Mouse (Mus musculus) naive thymus-derived CD4-positive, alpha-beta T cell, adult 2 months (primary cell): Measurements from ENCODE around the gene Sh3bp4.

Experiments used
- DNase-seq: peaks from one replicate; pipeline ENCODE4 v3.0.0-alpha.2; 2011; ENCODE audit warnings: low read depth

The Sh3bp4 gene

DNA sequence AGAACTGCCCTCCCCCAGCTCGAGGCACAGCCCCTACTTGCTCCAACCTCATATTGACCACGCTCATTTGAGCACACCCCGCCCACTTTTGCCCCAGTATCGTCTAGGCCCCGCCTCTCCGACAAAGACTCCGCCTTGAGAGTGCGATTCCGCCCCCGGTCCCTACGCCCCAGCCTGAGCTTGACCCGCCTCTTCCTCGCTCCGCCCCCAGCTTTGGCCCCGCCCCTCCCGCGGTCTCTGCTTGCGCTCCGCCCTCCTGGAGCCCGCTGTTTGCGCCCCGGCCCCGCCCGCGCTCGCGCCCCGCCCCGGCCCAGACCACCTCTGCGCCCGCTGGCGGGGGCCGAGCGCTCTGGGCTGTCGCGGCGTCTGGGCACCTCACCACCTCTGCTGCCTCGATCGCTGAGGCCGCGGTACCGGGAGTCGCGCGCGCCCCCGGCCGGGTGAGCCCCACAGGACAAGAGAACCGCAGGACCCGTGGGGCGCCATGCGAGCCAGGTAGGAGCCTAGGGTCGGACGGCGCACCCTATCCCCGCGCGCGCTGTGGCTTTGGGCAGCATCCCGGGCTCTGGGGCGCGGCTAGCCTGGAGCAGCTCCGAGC is at the start of gene Sh3bp4:
Sh3bp4 (plus strand) TSS at position 313 of the 598 bp plus-strand sequence.
- DNase-seq: peak; percentile 96

DNA sequence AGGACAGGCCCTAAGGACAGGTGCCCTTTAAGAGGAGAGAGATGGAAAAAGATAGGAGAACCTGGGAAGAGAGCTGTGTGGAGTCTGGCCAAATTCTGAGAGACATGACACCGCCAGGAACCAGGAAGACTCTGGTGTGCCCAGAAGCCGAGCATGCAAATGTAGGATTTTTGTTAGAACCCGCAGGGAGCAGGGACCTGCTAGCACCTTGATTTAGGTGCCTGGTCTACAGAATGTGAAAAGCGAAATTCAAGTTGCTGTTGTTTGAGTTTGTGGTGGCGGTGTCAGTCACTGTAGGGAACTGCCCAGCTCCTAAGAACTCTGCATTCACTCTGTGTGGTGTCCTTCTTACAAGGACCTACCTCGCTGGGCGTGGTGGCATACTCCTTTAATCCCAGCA is 47.2 kb upstream of the Sh3bp4 start:
- no peak for DNase-seq

DNA sequence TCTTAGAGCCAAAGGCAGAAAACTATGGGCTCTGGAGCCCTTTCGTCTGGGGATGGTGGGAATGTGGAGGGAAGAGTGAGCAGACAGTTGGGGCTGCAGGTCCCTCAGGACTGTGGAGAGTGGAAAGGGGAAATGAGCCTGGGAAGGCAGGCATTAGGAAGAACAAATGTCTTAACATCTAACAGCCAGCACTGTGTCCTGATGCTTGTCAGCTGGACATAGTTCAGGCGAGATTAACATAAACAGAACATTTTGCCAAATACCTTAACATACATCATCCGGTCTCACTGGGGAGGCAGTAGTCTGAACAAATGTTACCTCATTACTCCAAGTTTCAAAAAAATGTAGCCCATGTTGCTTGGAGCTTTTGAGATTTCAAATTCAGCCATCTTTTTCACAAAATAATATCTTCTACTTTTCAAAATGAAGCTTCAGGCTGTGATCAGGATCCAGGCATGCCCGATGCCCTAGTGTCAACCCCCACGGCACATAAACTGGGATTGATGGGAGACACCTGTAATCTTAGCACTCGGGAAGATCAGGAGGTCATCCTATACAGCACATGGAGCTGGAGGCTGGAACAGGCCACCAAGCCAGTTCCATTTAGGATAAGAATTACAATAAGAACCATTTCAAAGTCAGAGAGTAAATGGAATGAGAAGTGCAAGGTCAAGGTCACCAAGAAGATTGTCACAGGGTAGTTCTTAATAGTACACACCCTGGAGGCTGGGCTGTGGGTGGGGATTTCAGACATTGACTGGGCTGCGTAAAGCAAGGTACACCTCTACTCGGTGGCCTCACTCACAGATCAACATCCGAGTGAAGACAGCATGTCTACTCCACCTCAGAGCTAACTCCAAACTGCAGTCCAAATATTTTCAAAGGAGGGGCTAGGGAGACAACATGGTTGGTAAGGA is 45.3 kb upstream of the Sh3bp4 start:
- DNase-seq: no peak

DNA sequence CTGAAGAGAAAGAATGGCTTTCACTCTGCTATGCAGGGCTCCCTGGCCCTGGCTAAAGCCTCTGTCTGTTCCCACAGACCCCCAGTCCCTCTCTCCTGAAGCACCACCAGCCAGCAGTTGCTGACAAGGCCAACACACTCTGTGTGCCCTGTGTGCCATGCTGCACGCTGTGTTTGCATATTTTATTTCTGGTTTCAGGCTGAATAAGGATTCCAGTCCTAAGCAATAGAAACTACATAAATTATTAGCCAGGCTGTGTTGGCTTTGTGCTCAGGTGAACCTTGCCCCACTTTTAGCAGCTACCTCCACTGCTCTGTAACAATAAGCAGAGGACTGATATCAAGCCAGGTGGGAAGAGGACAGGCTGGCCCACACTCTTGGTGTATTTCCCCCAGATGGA is 44.2 kb upstream of the Sh3bp4 start:
- no peak for DNase-seq

DNA sequence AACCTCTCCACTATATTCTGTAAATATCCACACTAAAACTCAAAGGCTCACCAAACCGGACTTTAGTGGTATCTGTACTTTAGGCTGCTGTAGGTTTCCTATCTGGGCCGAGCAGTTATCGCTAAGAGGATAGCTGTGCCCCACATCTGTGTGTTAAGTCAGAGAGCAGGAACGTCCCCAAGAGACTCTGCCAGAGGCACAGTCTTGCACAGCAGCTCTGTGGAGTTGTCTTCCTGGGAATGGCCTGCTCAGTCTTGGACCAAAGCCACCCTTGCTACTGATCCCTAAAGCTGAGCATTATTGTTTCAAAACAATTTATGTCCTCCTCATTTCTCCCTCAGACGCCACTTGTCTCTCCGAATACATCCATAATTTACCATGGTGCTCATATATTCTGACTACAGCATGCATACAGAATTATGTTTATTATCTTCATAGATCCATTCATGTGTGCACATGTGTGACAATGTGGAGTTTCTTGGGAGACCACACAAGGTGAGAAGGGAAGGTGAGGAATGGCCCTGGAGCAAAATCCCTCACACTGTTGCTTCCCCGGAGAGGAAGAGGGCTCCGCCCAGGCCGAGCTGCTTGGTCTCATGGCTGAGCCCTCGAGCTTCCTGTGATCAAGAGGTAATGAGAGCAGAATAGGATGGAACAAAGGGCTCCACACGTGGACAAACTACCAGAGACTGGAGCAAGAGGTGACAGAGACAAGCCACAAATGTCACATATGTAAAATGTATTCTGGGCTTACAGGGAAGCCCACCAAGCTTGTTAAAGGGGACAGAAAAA is 40.9 kb upstream of the Sh3bp4 start:
- DNase-seq: no peak

DNA sequence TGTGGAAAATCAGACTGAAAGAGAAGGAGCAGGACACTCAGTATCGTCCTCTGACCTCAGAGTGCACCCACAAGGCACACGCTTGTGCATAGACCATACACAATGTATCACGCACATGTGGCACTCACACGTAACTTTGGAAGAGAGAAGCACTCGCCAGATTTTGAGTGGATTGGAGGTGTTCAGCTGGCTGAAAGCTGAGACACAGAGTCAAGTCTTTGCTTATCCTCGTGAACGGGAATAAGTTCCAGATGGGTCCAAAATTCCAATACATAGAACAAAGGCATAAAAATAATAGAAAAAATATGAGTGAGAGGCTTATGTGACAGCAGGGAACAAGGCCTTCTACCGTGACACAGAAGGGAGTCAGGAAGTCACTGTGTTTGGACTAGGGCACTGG is 36.6 kb upstream of the Sh3bp4 start:
- no peak for DNase-seq

DNA sequence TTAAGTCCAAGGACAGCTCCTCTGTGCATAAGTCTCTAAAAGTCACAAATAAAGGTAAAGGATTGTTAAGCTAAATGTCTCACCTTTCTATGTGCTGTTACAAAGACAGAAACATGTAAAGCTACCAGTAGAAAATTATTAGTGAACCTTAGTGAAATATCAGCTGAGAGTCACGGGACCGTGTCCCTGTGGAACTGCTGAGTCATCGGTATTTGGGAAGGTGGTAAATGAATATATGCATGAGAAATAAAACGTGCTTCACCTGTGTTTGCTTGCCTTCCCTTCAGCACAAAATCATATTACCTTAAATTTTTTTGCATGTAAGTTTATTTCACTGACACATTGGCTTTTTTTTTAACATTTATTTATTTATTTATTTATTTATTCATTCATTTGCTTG is 36.2 kb upstream of the Sh3bp4 start:
- no peak for DNase-seq

DNA sequence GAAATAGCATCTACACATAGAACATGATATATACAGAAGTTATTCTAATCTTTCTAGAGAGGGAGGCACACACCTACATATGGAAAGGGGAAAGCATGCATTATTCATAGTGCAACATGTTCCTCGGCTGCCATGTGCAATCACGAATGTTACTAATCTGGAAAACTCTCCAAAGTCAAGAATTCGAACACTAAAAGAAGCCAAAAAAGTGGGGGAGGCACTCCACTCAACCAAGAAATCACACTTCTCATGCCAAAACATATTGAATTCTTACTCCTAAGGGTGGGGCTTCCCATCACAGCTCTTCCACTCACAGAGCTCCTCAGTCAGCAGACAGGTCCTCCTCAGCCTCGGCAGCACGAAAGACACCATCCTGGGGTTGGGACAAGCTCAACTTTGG is 35.1 kb upstream of the Sh3bp4 start:
- no peak for DNase-seq

DNA sequence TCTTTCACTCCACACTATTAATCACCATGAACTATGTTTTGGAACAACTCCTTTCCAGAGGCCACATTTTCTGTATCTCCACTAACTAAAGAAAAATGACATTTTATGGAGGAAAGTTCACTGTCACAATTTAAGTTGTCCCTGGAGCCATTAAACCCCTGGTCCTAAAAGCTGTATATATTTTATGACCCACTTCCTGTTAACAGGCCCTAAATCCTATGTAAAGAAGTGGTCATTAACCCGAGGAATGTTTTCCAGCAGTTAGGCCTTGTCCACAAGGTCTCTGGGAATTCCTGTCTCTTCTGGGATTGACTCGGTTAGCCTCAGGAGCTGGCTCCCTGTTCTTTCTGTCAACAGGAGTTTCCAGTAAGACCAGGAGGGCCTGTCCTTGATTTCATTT is 30.4 kb upstream of the Sh3bp4 start:
- DNase-seq: no peak

DNA sequence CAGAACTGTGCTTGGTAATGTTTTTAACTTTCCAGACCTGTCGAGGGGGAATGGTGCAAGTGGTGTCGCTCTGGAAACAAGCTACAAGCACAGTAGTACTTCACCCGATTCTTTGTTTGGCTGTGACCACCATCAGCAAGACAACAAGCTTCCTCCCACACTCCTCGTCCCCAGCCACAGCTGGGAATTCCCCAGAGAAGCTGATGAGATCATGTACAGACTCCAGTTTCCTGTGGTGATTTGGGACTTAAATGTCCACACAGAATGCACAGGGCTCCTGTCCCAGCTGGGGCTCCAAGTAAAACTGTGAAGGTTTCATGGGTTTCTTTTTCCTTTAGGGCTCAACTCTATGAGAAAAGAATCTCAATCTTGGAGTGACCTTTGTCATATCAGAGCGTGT is 28.9 kb upstream of the Sh3bp4 start:
- no peak for DNase-seq

DNA sequence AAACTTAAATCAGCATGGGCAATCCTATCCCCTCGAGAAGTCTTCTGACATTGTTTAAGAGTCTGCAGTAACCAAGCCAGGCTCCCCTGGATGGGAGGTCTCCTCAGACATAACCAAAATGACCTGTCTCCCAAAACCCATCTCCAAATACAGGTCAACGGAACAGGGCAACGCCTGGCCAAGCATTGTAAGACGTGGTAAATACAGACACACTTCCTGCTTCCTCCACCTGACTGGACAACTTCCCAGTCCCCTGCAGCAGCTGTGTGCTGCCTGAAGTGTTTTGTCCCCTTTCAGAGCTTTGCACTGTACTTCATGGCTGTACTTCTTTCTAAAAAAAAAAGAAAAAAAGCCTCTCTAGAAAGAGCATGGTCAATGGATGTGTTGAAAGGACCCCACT is 28.1 kb upstream of the Sh3bp4 start:
- no peak for DNase-seq

DNA sequence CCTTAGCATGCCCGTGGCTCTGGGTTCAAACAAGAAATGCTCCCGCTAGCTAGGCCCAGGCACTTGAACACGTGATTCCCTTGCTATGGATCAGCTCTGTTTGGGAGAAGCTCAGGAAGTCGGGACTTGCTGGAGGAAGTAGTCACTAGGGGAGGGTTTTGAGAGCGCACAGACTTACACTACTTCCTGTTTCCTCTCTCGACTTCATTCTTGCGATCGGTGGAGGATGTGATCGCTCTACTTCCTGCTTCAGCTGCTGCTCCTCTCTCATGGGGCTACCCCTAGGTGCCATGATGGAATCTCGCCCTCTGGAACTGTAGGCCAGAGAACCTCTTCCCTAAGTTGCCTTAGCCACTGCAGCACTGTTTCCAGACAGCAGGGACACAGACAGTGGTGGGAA is 27.3 kb upstream of the Sh3bp4 start:
- no peak for DNase-seq

DNA sequence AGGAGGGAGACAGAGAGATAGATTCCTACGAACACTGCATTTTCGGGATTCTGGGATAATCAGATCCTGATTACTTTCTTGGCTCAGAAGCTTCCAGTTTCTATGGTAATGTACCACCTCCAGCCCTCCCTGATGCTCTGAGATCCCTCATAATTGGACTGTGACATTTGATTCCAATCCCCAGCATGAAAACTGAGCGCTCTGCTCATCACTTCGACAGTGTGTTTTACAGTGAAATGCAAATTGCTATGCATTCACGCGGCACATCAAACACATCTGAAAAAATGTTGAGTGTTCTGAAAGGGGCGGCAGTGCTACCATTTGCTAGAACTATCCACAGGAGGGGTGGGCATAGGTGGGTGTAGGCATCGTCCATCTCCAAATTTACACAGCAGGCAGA is 24.8 kb upstream of the Sh3bp4 start:
- no peak for DNase-seq

DNA sequence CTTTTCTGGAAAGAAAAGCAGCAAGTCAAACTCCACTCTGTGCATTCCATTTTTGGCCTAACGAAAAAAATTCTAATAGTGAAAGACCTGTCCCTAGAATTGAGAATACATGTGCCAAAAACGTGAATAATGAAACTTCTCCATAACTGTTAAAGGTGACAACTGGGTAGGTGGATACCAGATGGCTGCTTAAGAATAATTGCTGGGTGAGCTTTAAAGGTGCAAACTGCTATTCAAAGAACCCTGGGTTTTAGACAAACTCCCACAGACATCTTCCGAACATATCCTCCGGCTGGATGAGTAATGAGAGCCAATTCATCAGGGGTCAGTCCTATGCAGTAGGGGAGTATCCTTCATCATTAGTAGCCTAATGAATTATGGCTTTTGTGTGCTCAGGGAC is 20.7 kb upstream of the Sh3bp4 start:
- no peak for DNase-seq

DNA sequence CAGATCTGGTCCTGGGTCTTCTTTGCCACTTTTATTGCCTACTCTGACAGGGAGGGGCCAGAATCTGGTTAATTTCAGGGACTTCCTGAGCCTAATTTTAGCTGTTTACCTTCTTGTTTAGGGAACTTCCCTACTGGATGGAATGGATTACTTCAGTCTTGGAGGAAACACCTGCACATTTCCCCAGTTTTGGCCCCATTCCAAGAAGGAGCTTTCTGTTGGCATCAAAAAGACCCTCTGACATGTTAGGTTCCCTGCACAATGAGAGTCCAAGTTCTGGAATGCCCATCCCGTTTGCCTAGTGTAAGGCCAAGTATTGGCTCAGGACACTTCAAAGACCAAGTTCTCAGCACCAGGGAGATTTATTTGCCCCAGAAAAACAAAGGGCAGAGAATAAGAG is 14.0 kb upstream of the Sh3bp4 start:
- DNase-seq: no peak

DNA sequence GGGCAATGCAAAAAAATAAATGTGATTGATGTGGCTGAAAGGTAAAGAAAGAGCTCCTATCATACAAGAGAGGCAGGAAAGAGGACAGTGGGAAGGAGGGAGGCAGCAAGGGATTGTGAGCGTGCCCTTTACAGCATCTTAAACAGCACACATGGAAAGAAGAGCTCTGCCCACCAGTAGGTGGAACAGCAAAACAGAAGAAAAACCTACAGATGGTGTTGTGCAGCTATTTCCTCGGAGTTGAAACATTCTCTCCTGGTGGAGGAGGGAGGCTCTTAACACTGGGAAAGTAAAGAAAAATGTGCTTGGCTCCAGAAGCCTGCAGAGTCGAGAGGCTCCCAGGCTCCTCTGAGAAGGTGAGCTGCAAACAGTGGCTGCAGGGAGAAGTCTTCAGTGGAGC is 12.8 kb upstream of the Sh3bp4 start:
- DNase-seq: no peak

DNA sequence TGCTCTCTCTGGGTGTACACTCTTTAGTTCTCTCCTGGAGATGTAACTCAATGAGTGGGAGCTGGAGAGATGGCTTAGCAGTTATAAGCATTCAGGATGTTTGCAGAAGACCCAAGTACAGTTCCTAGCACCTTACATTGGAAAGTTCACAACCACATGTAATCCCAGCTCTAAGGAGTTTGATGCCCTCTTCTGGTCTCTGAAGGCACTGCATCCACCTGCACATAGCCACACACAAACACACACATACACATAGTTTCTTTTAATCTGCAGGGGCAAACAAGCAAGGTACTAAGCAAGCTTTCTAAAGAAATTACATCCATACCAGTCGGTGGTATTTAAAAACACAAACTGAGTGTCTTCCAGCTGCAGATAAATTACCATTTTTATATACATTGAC is 12.2 kb upstream of the Sh3bp4 start:
- DNase-seq: no peak

DNA sequence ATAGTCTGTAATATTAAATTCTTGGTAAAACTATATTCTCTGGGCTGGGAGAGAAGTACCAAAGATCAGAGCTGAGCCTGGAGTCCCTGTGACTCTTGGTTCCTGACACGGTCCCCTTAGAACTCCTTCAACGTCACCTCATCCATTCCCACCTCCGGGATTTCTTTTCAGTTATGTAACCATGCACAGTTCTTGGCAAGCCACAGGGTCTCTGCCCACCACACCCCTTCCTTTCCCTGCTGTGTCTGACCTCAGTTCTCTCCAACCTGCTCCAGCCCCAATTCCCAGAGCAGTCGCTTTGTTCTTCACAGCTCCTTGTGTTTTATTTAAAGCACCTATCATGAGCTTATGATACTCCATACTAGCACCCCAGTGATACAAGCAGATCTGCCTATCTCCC is 7.2 kb upstream of the Sh3bp4 start:
- no peak for DNase-seq

DNA sequence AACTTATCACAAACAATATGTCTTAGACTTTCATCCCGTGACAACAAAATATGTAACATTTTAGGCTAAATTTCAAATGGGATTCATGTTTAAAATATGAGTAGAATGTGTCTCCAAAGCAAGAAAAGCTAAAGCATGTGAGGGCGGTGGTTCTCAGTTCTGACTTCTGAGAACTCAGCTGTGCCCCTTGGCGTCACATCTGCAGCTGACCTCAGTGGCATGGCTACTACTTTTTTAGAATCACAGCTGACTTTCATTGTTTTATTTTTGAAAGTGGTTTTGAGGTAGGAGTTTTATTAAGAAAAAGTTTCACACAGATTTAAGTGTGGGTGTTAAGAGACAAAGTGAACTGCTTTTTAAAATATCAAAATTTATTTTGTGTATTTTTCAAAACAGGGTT is 6.4 kb upstream of the Sh3bp4 start:
- no peak for DNase-seq

DNA sequence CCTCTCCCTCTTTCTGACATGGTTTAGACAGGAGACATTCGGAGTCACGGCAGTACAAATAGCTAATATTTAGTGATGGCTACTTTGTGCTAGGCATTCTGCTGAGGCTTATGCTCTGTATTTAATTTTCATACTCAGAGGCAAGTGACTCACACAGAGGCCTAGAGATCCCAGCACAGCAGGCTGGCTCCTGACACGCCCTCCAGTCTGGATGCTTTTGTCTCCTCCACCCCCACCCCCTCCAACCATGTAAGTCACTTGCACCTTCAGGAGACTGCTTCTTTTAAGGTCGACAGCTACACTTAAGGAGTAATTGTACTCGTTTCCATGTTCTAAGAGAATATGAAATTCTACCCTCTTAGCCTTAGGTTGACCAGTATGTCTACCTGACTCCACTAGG is 1.4 kb upstream of the Sh3bp4 start:
- DNase-seq: no peak

DNA sequence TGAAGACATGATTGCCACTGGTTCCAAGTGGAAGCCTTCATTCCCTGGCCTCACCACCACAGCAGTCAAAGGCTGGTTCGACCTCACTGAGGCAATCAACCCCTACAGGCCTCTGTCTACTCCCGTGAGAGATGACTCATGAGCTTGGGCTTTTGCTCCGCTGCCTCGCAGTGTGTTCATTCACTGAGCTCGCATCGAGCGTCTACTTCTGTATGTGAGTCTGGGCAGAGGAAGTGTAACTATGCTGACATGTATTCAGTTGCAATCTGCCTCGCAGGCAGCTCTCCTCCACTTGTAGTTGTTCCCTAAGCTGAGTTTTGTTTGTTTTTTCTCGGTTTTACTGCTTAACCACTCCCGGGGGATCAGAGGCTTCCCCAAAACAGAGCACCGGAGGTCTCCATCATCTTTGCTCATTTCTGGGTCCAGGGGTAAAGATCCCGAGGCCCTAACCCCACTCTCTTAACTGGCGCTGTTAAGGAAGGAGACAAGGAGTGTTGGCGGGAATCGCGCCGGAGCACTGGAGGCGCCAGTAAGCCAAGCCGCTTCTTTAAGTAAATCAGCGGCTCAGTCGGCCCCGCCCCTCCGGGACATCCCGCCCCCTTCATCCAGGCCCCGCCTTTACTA is 624 bp upstream of the Sh3bp4 start:
- peak; percentile 69 for DNase-seq

DNA sequence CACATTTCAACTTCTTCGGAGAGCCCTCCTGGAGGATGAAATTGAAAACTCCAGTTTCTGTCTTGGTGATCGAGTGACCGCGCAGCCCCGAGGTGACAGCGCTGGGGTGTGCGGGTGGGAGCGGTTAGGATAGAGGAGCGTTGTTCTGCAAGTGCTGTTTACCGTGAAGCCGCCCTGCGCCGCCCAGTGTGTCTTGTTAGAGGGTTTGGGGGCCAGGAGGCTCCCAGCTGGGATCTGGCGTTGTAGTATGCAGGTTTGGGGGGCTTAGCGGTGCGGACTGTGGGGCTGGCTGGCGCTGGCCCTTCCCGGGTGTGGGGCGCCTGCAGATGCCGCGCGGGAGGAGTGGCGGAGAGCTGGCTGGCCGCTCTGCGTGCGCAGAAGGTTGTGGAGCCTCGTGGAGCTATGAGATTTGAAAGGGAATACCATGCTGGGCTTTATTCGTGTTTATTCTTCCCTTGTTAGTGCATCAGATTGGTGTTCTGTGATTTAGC is 701 bp downstream of the Sh3bp4 start:
- DNase-seq: no peak
